Mouse (Mus musculus): ENCODE results near the gene Tmem215.

Gene Tmem215

DNA sequence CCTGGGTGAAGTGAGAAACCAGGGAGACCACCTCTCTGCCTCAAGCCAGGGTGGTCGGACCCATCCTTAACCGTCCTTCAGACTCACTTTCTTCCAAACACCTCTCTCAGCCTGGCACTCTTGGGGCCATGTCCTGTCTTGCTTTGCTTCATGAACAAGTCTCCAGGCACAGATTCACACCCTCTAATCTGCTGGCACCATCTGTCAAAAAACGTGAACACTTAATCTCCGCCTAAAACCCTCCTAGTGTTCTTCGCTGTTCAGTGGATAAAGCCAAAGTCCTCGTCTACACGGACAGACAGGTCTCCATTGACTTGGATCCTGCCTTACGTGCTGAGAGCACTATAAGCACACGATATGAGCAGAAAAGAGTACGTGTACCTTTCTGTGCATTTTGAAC, at the start of gene Tmem215:
Tmem215 (plus strand) TSS at position 301 of the 400 bp plus-strand sequence.
- DNase-seq (ENCODE audit: low read depth, low spot score) = no peak
- H3K36me3 ChIP-seq (ENCODE audit: control insufficient read depth, insufficient read depth, low read length, poor library complexity, severe bottlenecking) = no peaks in the 10 kb centered on the region
- H3K27me3 ChIP-seq (ENCODE audit: control insufficient read depth, insufficient read depth, low read length, poor library complexity, severe bottlenecking) = no peaks in the 10 kb centered on the region

DNA sequence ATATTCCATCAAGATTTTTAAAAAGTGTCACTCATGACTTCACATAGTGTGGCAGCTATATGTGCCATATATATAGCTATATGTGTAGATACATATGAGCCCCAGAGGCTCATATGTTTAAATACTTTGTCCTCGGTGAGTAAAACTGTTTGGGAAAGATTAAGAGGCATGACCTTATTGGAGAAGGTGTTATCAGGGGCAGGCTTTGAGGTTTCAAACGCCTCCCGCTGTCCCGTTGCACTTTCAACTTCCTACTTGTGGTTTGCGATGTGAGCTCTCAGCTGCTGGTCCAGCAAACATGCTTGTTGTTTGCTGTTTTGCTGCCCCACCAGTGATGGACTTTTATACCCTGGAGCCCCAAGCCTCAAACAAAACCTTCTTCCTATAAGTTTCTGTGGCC, 40.1 kb upstream of the Tmem215 start:
- DNase-seq (ENCODE audit: low read depth, low spot score) = no peak
- Histone ChIP-seq H3K36me3 (ENCODE audit: control insufficient read depth, insufficient read depth, low read length, poor library complexity, severe bottlenecking) (no peaks in the 10 kb centered on the region), H3K27me3 (ENCODE audit: control insufficient read depth, insufficient read depth, low read length, poor library complexity, severe bottlenecking) (no peaks in the 10 kb centered on the region)

DNA sequence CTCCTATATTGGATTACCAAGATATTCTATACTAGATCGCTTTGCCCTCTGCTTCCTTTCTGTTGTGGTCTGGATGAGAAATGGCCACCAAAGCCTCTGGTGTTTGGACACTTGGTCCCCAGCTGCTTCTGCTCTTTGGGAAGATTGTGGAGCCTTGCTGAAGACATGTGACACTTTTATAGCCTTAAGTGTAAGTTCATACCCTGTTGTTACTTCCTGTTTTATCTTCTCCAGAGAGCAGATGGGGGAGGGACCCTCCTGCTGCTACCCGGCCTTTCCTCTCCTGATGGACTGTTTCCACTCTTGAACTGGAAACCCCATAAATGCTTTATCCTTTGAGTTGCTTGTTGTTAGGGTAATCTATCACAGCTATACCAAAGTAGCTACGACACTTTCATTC, 38.6 kb upstream of the Tmem215 start:
- H3K36me3 ChIP-seq (ENCODE audit: control insufficient read depth, insufficient read depth, low read length, poor library complexity, severe bottlenecking) = no peaks in the 10 kb centered on the region
- DNase-seq (ENCODE audit: low read depth, low spot score) = no peak
- no peaks in the 10 kb centered on the region for H3K27me3 ChIP-seq (ENCODE audit: control insufficient read depth, insufficient read depth, low read length, poor library complexity, severe bottlenecking)

DNA sequence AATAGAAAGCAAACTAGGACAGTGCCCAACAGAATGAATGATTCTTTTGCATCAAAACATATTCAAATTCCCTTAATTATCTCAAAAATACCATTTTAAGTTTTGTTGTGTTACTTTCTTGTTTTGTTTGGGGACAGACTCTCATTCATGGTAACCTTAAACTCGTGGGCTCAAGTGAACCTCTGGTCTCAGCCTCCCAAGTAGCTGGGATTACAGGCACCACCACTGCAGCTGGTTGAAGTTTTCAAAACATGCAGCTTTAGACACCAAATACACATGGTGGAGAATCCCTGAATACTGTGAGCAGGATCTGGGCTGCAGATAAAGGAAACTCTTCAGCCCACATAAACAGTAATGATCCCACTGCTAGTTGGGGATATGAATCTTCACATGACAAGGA, 37.6 kb upstream of the Tmem215 start:
- Histone ChIP-seq H3K36me3 (ENCODE audit: control insufficient read depth, insufficient read depth, low read length, poor library complexity, severe bottlenecking) (no peaks in the 10 kb centered on the region), H3K27me3 (ENCODE audit: control insufficient read depth, insufficient read depth, low read length, poor library complexity, severe bottlenecking) (no peaks in the 10 kb centered on the region)
- no peak for DNase-seq (ENCODE audit: low read depth, low spot score)

DNA sequence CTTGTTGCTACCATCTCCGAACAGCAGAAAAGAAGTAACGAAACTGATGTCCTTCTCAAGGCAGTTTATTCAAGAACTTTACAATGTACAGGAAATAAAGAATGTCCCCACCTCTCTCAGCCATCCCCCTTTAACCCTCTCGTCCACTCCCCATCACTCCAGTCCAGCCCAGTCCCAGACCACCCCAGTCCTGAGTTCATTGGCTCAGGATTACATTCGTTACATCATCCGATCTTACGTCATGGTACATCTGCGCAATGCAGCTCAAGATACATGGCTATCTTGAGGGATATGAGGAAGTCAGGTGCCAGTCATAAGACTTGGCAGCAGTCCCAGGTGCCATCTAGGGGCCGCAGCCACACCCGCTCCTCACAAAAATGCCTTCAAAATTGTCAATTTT, 28.4 kb upstream of the Tmem215 start:
- no peak for DNase-seq (ENCODE audit: low read depth, low spot score)
- no peaks in the 10 kb centered on the region for H3K27me3 ChIP-seq (ENCODE audit: control insufficient read depth, insufficient read depth, low read length, poor library complexity, severe bottlenecking)
- no peaks in the 10 kb centered on the region for H3K36me3 ChIP-seq (ENCODE audit: control insufficient read depth, insufficient read depth, low read length, poor library complexity, severe bottlenecking)

DNA sequence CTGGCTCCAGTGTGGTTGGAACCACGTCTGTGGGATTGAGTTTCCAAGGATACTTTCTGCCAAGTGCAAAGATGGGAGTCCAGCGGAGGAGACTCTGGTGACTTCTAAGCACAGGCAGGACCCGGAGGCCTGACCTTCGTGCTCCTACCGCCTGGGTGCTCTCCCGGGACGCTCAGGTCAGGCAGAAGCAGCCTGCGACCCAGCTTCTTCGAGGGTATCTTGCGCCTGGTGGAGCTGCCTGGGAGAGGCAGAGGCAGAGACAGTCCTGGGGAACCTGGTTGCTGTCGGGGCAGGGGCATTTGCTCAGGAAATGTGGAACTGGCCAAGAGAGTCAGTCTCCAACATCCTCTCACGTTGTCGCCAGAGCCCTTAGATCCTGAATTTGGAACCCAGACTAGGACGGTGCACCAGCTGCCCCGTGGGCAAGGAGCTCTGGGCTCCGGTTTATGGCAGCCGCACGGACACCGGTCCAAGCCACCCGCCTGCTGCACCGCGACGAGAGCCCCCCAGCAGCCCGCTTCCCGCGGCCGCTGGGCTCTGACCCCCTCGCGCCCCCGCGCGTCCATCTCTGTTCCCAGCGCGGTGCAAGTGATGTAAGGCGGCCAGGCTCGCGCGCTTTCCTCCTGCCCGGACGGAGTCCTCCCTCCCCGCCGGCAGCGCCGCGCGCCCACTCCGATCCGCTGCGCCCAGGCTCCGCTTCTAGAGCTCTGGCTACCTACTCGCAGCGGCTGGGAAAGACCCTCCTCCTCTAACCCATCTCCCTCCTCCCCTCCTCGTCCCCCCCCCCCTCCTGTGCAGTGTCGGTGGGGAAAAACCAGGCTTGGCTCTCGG, 935 bp downstream of the Tmem215 start:
- no peaks in the 10 kb centered on the region for H3K27me3 ChIP-seq (ENCODE audit: control insufficient read depth, insufficient read depth, low read length, poor library complexity, severe bottlenecking)
- no peaks in the 10 kb centered on the region for H3K36me3 ChIP-seq (ENCODE audit: control insufficient read depth, insufficient read depth, low read length, poor library complexity, severe bottlenecking)
- no peak for DNase-seq (ENCODE audit: low read depth, low spot score)

DNA sequence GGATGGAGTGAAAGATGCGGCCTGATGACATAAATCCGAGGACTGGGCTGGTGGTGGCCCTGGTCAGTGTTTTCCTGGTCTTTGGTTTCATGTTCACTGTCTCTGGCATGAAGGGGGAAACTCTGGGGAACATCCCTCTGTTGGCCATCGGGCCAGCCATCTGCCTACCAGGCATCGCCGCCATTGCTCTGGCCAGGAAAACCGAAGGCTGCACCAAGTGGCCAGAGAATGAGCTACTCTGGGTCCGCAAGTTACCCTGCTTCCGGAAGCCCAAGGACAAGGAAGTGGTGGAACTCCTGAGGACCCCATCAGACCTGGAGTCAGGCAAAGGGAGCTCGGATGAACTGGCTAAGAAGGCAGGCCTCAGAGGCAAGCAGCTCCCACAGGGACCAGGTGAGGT, 1.9 kb downstream of the Tmem215 start:
- DNase-seq (ENCODE audit: low read depth, low spot score) = no peak
- Histone ChIP-seq H3K27me3 (ENCODE audit: control insufficient read depth, insufficient read depth, low read length, poor library complexity, severe bottlenecking) (no peaks in the 10 kb centered on the region), H3K36me3 (ENCODE audit: control insufficient read depth, insufficient read depth, low read length, poor library complexity, severe bottlenecking) (no peaks in the 10 kb centered on the region)

DNA sequence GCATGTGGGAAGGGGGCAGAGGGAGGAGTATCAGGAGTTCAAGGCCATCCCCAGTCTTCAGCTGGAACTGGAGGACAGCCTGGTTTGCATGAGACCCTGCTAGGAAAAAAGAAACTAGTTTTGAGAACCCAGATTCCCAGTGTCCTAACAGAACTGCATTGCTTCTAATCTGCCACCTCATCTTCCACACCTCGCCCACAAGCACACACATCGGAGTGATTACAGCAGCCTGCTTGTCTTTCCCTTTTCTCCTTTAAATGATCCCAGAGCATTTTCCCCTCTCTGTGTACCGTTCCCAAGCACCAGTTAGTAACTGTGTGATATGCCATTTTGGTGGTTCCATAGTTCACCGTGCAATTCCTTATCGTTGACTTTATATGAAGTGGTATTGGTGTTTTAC, 6.0 kb downstream of the Tmem215 start:
- no peaks in the 10 kb centered on the region for H3K36me3 ChIP-seq (ENCODE audit: control insufficient read depth, insufficient read depth, low read length, poor library complexity, severe bottlenecking)
- no peaks in the 10 kb centered on the region for H3K27me3 ChIP-seq (ENCODE audit: control insufficient read depth, insufficient read depth, low read length, poor library complexity, severe bottlenecking)
- DNase-seq (ENCODE audit: low read depth, low spot score) = no peak

DNA sequence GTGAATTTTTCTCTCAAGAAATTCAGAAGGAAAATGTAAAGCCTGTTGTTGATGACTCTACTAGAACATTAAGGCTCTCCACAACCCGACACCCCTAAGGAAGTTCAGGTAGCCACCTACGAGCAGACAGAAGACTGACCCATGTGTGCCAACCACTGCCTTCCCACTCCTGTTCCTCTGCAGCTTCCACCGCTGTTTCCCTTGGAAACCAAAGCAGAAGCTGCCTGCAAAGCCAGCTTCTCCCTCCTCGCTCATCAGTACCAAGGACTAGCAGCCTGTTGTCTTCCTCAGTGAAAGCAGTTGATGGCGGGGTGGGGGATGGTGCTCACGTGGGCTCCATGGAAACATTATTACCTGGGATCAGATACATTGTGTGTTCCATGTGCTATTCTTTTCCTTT, 14.6 kb downstream of the Tmem215 start:
- no peak for DNase-seq (ENCODE audit: low read depth, low spot score)
- no peaks in the 10 kb centered on the region for H3K36me3 ChIP-seq (ENCODE audit: control insufficient read depth, insufficient read depth, low read length, poor library complexity, severe bottlenecking)

DNA sequence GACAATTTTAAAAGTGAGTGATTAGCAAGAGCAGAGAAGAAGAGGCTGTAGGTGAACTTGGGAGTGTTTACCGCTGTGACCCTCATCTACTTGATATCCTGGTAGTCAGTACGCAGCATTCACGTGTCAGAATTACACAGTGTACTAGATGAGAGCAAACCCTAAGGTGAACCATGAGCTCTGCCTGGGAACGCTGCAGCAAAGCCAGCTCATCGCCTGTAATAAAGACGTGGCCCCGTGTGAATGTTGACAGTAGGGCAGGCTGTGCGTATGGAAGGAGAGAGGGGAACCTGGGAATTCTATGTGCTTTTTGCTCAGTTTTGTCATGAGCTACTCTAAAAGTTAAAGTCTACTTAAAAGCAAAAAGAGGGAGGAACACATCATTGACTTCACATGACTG, 19.8 kb downstream of the Tmem215 start:
- Histone ChIP-seq H3K27me3 (ENCODE audit: control insufficient read depth, insufficient read depth, low read length, poor library complexity, severe bottlenecking) (no peaks in the 10 kb centered on the region), H3K36me3 (ENCODE audit: control insufficient read depth, insufficient read depth, low read length, poor library complexity, severe bottlenecking) (no peaks in the 10 kb centered on the region)
- DNase-seq (ENCODE audit: low read depth, low spot score) = no peak

More for the DNA sequence above, 14.6 kb downstream of the Tmem215 start:
- H3K27me3 ChIP-seq (ENCODE audit: control insufficient read depth, insufficient read depth, low read length, poor library complexity, severe bottlenecking) = no peaks in the 10 kb centered on the region

DNA sequence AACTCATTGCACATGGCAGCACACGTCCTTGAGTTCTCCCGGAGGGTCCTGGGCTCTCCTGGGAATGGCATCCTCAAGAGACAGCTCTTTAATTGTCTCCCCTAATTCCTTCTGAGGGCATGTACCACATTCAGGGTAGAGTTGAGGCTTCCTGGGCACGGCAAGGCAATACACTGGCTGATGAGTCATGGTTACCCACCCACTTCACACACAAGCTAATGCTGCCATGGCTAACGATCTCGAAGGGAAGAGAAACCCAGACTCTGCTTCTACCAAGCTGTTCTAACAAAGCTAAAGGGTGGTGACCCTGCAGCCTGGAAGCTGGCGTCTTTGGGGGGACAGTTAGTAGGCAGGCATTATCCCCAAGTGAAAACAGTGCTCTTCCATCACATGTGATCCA, 24.4 kb downstream of the Tmem215 start:
- H3K36me3 ChIP-seq (ENCODE audit: control insufficient read depth, insufficient read depth, low read length, poor library complexity, severe bottlenecking) = no peaks in the 10 kb centered on the region
- H3K27me3 ChIP-seq (ENCODE audit: control insufficient read depth, insufficient read depth, low read length, poor library complexity, severe bottlenecking) = no peaks in the 10 kb centered on the region
- DNase-seq (ENCODE audit: low read depth, low spot score) = no peak

DNA sequence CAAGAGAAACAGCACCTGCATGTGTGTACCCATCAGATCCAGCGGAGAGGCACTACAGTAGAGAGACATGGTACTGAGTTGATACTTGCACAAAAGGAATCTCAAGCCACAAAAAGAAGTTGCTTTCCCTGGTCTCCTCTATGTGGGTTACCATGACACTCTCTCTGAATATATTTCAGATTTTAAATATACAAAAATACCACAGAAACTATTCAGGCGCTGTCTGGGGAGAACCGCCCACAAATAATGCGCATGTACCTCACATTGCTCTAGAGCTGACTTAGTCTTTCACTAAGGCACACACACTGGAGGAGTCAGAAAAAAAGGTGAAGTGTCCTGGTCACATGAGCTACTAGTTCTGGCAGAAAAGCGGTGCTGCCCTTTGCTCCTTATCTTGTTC, 24.8 kb downstream of the Tmem215 start:
- no peaks in the 10 kb centered on the region for H3K36me3 ChIP-seq (ENCODE audit: control insufficient read depth, insufficient read depth, low read length, poor library complexity, severe bottlenecking)
- no peak for DNase-seq (ENCODE audit: low read depth, low spot score)
- H3K27me3 ChIP-seq (ENCODE audit: control insufficient read depth, insufficient read depth, low read length, poor library complexity, severe bottlenecking) = no peaks in the 10 kb centered on the region

DNA sequence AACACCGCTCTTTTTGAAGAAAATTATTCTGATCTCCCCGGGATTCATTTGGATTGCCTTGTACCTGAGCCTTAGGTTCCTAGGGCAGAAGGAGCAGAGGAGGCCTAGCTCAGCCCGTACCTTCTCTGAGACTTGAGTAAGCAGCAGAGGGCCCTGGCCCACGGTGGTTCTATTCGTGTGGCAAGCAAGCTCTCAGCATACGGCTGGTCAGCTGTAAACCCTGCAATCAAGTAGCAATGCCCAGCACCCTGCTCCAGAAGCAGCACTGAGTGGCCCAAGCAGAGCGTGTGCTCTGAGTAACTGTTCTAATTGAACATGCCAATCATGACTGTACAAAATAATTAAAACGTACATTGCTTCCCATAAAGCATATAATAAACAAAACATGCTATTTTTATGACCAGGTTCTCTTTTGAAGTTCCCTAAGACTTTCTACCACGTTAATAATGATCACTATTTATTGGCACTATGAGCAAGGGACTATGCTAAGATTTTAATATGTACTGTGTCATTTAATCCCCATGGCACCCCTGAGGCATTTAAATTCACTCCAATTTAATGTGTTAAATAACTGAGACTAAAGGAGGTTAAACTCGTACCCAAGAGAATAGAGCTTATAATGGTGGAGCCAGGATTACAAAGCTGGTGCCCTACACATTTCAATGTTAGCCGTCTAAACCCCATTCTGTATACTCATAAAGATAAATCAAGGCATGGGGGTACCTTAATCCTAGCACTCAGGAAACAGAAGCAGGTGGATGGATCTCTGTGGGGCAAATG, 28.0 kb downstream of the Tmem215 start:
- DNase-seq (ENCODE audit: low read depth, low spot score) = no peak
- no peaks in the 10 kb centered on the region for H3K36me3 ChIP-seq (ENCODE audit: control insufficient read depth, insufficient read depth, low read length, poor library complexity, severe bottlenecking)
- no peaks in the 10 kb centered on the region; the same call in 1 of the 2 replicates for H3K27me3 ChIP-seq (ENCODE audit: control insufficient read depth, insufficient read depth, low read length, poor library complexity, severe bottlenecking)

DNA sequence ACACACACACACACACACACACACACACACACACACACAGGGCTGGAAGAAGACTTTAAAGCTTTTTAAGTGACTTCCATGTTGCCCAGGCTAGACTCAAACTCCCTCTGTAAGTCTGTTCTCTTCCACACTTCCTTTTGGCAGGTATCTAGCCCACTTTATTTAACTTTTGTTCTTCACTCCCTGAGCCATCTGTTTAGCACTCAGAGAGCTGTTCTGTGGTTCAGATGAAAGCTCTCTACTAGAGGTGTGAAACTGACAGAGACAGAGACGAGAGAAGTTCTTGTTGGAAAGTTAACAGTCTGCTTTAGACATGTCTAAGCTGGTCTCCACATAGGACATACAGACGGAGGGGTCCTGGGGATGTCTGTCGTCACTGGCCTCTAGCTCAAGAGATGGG, 30.5 kb downstream of the Tmem215 start:
- Histone ChIP-seq H3K36me3 (ENCODE audit: control insufficient read depth, insufficient read depth, low read length, poor library complexity, severe bottlenecking) (no peaks in the 10 kb centered on the region), H3K27me3 (ENCODE audit: control insufficient read depth, insufficient read depth, low read length, poor library complexity, severe bottlenecking) (no peaks in the 10 kb centered on the region; the same call in 1 of the 2 replicates)
- DNase-seq (ENCODE audit: low read depth, low spot score) = no peak

DNA sequence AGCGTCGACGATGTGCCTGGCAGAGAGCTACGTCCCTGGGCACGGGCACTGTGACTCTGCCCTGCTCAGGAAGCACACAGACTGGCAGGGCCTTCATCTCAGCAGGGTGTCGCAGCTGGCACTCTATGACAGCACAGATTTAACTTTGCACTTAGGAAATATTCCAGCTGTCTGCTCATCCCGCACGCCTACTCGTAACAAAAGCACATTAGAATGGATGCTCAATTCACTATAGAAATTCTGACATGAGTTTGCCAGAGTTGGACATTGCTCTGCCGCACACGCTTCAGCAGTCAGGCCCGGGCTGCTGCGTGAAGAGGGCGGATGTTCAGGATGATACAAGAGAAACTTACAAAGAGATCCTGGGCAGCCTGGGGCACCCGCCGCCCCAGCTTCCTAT, 37.6 kb downstream of the Tmem215 start:
- no peaks in the 10 kb centered on the region for H3K27me3 ChIP-seq (ENCODE audit: control insufficient read depth, insufficient read depth, low read length, poor library complexity, severe bottlenecking)
- no peak for DNase-seq (ENCODE audit: low read depth, low spot score)
- no peaks in the 10 kb centered on the region for H3K36me3 ChIP-seq (ENCODE audit: control insufficient read depth, insufficient read depth, low read length, poor library complexity, severe bottlenecking)
